Mouse (Mus musculus) heart, embryonic 12.5 days (tissue): ENCODE results near the gene Spint3. TPM values are rescaled to one million over a fixed set of nuclear protein-coding genes. Genes with fewer than 3 reads are reported as not detected.
"Not testable (repeated sequence)": the region's sequence is repeated elsewhere in the genome, so short reads cannot be mapped to it uniquely, and the experiment has no call there.

Experiments
- ATAC-seq: fragments of 200-750 bp; cut with Nextera tagmentation; 2 replicates; pipeline ENCODE4 v1.8.0; 2017; ENCODE audit warnings: moderate TSS enrichment, moderate library complexity; ENCODE audit not compliant: insufficient number of reproducible peaks, low FRiP score
- H3K27ac ChIP-seq: fragments of 300-500 bp; sonication (generic); 2 replicates; pipeline ENCODE4 v1.5.1; 2016; ENCODE audit warnings: mild to moderate bottlenecking, moderate library complexity; ENCODE audit not compliant: poor library complexity, severe bottlenecking
- H3K27me3 ChIP-seq: fragments of 300-500 bp; sonication (generic); replicated peaks from 2 replicates; pipeline ENCODE4 v1.6.1; 2016; ENCODE audit warnings: mild to moderate bottlenecking, moderate library complexity
- H3K36me3 ChIP-seq: fragments of 300-500 bp; sonication (generic); 2 replicates; pipeline ENCODE4 v1.6.1; 2016; ENCODE audit warnings: mild to moderate bottlenecking, moderate library complexity
- H3K4me1 ChIP-seq: fragments of 300-500 bp; sonication (generic); replicated peaks from 2 replicates; pipeline ENCODE4 v1.6.1; 2016; ENCODE audit warnings: mild to moderate bottlenecking
- H3K4me2 ChIP-seq: fragments of 300-500 bp; sonication (generic); 2 replicates; pipeline ENCODE4 v1.6.1; 2016; ENCODE audit warnings: mild to moderate bottlenecking, moderate library complexity
- H3K4me3 ChIP-seq: fragments of 300-500 bp; sonication (generic); 2 replicates; pipeline ENCODE4 v1.5.1; 2016; ENCODE audit warnings: mild to moderate bottlenecking
- H3K9ac ChIP-seq: fragments of 300-500 bp; sonication (generic); 2 replicates; pipeline ENCODE4 v1.6.1; 2016; ENCODE audit warnings: mild to moderate bottlenecking, moderate library complexity
- H3K9me3 ChIP-seq: fragments of 300-500 bp; sonication (generic); replicated peaks from 2 replicates; pipeline ENCODE4 v1.6.1; 2016; ENCODE audit warnings: mild to moderate bottlenecking, moderate library complexity
- WGBS: fragments of 180-500 bp; shearing (Covaris S2); methylation state at CpG from one replicate; pipeline ENCODE4 v1.1.7; 2016; 5-methylcytosine and 5-hydroxymethylcytosine counted together
- polyA plus RNA-seq: library from polyadenylated mRNA; unstranded; fragments of >200 nt; fragmentation: Nextera tagmentation; extraction: Ambion mirVana; gene quantifications from 2 replicates; pipeline ENCODE4 v1.2.1, GENCODE M21; 2016

Gene Spint3
- polyA plus RNA-seq = not detected in 2 replicates

DNA sequence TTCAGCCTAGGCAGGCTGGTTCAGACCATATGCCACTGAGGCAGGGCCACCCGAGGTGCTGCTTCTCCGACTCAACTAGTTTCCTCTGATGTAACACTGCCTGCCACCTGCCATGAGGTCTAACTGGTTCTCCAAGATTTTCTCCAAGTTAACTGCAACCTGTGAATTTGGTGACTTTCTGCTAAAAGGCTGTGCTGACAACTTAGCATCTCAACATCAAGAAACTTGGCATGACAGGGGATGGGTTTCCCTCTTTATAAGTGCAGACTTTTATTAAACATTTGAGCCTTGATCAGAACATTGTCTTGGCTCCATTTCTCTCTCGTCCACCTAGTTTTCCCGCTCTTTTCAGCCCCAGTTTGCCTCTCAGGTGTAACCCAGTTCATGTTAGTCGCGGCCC lies at the start of gene Spint3:
Gene Spint3 (minus strand): TSS at position 101 of the 400 bp plus-strand sequence.
- H3K9ac ChIP-seq, H3K9me3 ChIP-seq, H3K4me2 ChIP-seq, H3K27me3 ChIP-seq, ATAC-seq, H3K4me3 ChIP-seq, H3K4me1 ChIP-seq, H3K27ac ChIP-seq, H3K36me3 ChIP-seq: not testable (repeated sequence)
- WGBS = 71% methylated on average over 6 of the region's 6 CpGs

- Histone ChIP-seq H3K36me3 (no peaks in the 10 kb centered on the region), H3K4me2 (no peak overlapping the region), H3K4me3 (no peak overlapping the region), H3K4me1 (no peaks in the 10 kb centered on the region), H3K27me3 (no peaks in the 10 kb centered on the region), H3K9me3 (no peaks in the 10 kb centered on the region), H3K27ac (no peak overlapping the region), H3K9ac (no peak overlapping the region)
- WGBS = 73% methylated on average over 4 of the region's 4 CpGs
- ATAC-seq = no peak
These were observed 48.5 kb upstream of the Spint3 start for GRCm38 (mm10) chr2:164621775-164622174.

GRCm38 (mm10) chr2:164619050-164619449 lies 45.8 kb upstream of the Spint3 start:
- Histone ChIP-seq H3K4me1 (no peaks in the 10 kb centered on the region), H3K4me3 (no peak overlapping the region), H3K9ac (no peak overlapping the region), H3K4me2 (no peak overlapping the region), H3K27me3 (no peaks in the 10 kb centered on the region), H3K36me3 (no peaks in the 10 kb centered on the region), H3K27ac (no peak overlapping the region), H3K9me3 (no peaks in the 10 kb centered on the region)
- ATAC-seq = no peak
- 79% methylated on average over 5 of the region's 5 CpGs for WGBS

DNA sequence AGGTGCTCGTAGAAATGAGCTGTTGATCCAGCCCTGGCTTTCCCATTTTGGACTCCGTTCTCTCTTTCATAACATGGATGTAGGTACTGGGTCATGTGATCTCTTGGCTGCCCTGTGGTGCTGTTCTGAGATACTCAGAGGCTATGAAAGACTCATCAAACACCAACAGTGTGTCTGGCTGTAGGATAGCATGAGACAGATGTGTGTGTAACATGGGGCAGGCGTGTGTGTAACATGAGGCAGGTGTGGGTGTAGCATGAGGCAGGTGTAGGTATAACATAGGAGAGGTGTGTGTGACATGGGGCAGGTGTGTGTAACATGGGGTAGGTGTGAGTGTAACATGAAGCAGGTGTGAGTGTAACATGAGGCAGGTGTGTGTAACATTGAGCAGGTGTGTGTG lies 42.1 kb upstream of the Spint3 start:
- Histone ChIP-seq H3K4me3 (no peak overlapping the region), H3K27me3 (peaks cover 4% of the 10 kb centered on the region; the same call in 1 of the 2 replicates), H3K27ac (no peak overlapping the region), H3K36me3 (no peaks in the 10 kb centered on the region), H3K9me3 (no peaks in the 10 kb centered on the region), H3K9ac (no peak overlapping the region), H3K4me1 (no peaks in the 10 kb centered on the region), H3K4me2 (no peak overlapping the region)
- 84% methylated on average over 3 of the region's 3 CpGs for WGBS
- ATAC-seq = no peak

- not testable (repeated sequence) for H3K9ac ChIP-seq, H3K27ac ChIP-seq, H3K4me2 ChIP-seq, H3K36me3 ChIP-seq, H3K4me1 ChIP-seq, ATAC-seq, H3K27me3 ChIP-seq, H3K4me3 ChIP-seq, H3K9me3 ChIP-seq
- 52% methylated on average over 8 of the region's 8 CpGs for WGBS
These were observed 40.2 kb upstream of the Spint3 start, which contains the start of the genes Wfdc6b and Wfdc8 for GRCm38 (mm10) chr2:164613471-164613870. Gene Wfdc6b (plus strand): TSS chr2:164613522. Gene Wfdc8 (minus strand): TSS chr2:164613626.

GRCm38 (mm10) chr2:164608781-164609180 lies 35.5 kb upstream of the Spint3 start:
- no peak overlapping the region for H3K4me2 ChIP-seq
- peaks cover 18% of the 10 kb centered on the region for H3K27me3 ChIP-seq
- no peaks in the 10 kb centered on the region for H3K36me3 ChIP-seq
- no peaks in the 10 kb centered on the region for H3K4me1 ChIP-seq
- WGBS = 67% methylated on average over 6 of the region's 6 CpGs
- no peak overlapping the region for H3K4me3 ChIP-seq
- ATAC-seq = no peak
- no peak overlapping the region for H3K27ac ChIP-seq
- 0 out of 2 replicates have a peak, but pooled peaks cover under 1% of the 10 kb centered on the region for H3K9me3 ChIP-seq
- no peak overlapping the region for H3K9ac ChIP-seq

DNA sequence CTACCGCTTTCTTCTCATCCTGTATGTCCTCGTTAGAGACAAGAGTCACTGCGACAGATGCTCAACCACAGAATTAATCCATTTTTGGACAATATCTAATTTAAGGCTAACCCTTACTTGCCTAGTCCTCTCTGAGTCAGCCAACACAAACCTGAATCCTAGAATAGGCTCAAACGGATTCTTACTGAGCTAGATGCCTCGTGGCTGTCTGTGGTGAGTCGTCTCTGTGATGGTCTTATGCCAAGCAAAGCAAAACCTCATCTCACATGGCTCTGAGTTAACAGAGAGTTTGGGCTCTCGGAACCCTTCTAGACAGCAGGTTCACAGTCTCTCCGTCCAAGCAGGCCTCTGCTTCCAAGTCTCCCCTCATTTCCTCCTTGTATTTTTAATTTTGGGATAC lies 31.2 kb upstream of the Spint3 start:
- no peak for ATAC-seq
- H3K36me3 ChIP-seq = no peaks in the 10 kb centered on the region

GRCm38 (mm10) chr2:164603482-164603881 lies 30.2 kb upstream of the Spint3 start:
- WGBS = 82% methylated on average over 3 of the region's 3 CpGs
- no peak for ATAC-seq
- H3K9me3 ChIP-seq = peaks cover 13% of the 10 kb centered on the region; the same call in 1 of the 2 replicates
- no peak overlapping the region for H3K9ac ChIP-seq
- H3K4me1 ChIP-seq = no peaks in the 10 kb centered on the region
- H3K27me3 ChIP-seq = peaks cover 14% of the 10 kb centered on the region; the same call in 1 of the 2 replicates
- H3K36me3 ChIP-seq = no peaks in the 10 kb centered on the region
- no peak overlapping the region for H3K27ac ChIP-seq
- H3K4me2 ChIP-seq = no peak overlapping the region
- no peak overlapping the region for H3K4me3 ChIP-seq

More for the DNA sequence above, 31.2 kb upstream of the Spint3 start:
- Histone ChIP-seq H3K27me3 (peaks cover 14% of the 10 kb centered on the region; the same call in 1 of the 2 replicates), H3K27ac (no peak overlapping the region), H3K4me3 (no peak overlapping the region), H3K4me2 (no peak overlapping the region), H3K9ac (no peak overlapping the region), H3K4me1 (no peaks in the 10 kb centered on the region), H3K9me3 (peaks cover 13% of the 10 kb centered on the region; the same call in 1 of the 2 replicates)
- 80% methylated on average over 8 of the region's 8 CpGs for WGBS

- ATAC-seq = no peak
- H3K9me3 ChIP-seq = peaks cover 13% of the 10 kb centered on the region; the same call in 1 of the 2 replicates
- H3K4me1 ChIP-seq = no peaks in the 10 kb centered on the region
- H3K4me2 ChIP-seq = no peak overlapping the region
- 57% methylated on average over 3 of the region's 3 CpGs for WGBS
- H3K4me3 ChIP-seq = no peak overlapping the region
- no peaks in the 10 kb centered on the region for H3K27me3 ChIP-seq
- no peaks in the 10 kb centered on the region for H3K36me3 ChIP-seq
- no peak overlapping the region for H3K27ac ChIP-seq
- H3K9ac ChIP-seq = no peak overlapping the region
These were observed 26.9 kb upstream of the Spint3 start for GRCm38 (mm10) chr2:164600179-164600578.

DNA sequence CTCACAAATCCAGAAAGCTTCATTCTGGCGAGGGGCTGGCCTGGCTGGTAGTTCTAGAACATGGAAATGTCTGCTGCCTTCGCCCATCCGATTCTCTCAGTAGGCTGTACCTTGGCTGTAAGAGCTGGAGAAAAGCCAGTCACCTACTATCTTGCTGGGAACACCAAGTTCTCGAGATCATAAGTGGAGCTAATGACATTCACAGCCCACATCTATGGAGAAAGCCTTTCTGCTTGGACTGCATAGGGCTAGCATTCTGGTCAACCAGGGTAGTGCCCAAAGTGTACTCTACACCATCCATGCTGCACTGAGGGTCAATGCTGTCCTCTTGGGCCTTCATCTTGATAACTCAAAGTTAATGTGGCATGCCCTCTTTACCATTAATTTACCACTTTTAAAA lies 20.2 kb upstream of the Spint3 start, which contains the start of gene Eppin:
Gene Eppin (minus strand): TSS at position 101 of the 400 bp plus-strand sequence.
- Histone ChIP-seq H3K9me3 (no peaks in the 10 kb centered on the region), H3K4me3 (no peak within 1 kb of the TSS), H3K27me3 (peaks cover 7% of the 10 kb centered on the region), H3K9ac (no peak within 1 kb of the TSS), H3K4me1 (no peaks in the 10 kb centered on the region), H3K36me3 (no peaks in the 10 kb centered on the region), H3K27ac (no peak within 1 kb of the TSS), H3K4me2 (no peak within 1 kb of the TSS)
- 71% methylated on average over 4 of the region's 4 CpGs for WGBS
- ATAC-seq = no peak

DNA sequence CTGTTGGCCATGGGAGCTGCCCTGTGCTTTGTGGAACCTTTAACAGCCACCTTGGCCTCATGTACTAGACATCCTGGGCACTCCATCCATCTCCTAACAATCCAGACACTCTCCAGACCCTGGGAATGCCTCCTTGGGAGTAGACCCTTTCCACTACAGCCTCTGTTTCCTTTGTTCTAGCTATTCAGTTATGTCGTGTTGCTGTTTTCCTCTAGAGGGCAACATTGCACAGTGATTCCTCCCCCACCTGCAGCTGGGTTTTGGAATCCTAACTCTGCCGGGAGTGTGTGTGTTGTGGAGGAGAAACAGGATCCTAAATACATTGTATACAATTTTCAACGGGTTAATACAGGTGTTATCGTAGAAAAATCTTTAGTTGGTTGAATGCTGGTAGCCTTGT lies 18.8 kb upstream of the Spint3 start:
- no peak overlapping the region for H3K27ac ChIP-seq
- no peak for ATAC-seq
- 8% methylated on average over 4 of the region's 4 CpGs for WGBS

More for the DNA sequence above, 18.8 kb upstream of the Spint3 start:
- H3K4me2 ChIP-seq = no peak overlapping the region
- no peak overlapping the region for H3K9ac ChIP-seq
- no peak overlapping the region for H3K4me3 ChIP-seq
- no peaks in the 10 kb centered on the region for H3K4me1 ChIP-seq
- H3K9me3 ChIP-seq = no peaks in the 10 kb centered on the region
- no peaks in the 10 kb centered on the region for H3K36me3 ChIP-seq
- H3K27me3 ChIP-seq = peaks cover 14% of the 10 kb centered on the region
